Mouse (Mus musculus) heart, postnatal 0 days (tissue): ENCODE measurements around the gene Mast2.

Experiments
- CTCF ChIP-seq: IDR thresholded peaks from 2 replicates; pipeline ENCODE4 v1.5.1; 2016; ENCODE audit warnings: antibody characterized with exemption, control low read depth, low read depth
- EP300 ChIP-seq: IDR thresholded peaks from 2 replicates; pipeline ENCODE4 v1.6.1; 2016; ENCODE audit warnings: antibody characterized with exemption, low read depth

- peak; percentile 53 for TF ChIP-seq CTCF
- no peak for TF ChIP-seq EP300
These were observed 60.1 kb downstream of the Mast2 start for GRCm38 (mm10) chr4:116403884-116404283.
